Mouse (Mus musculus) stomach, embryonic 15.5 days (tissue): ENCODE measurements around the gene Mfrp. TPM values are rescaled to one million over a fixed set of nuclear protein-coding genes. Genes with fewer than 3 reads are reported as not detected.
"Not testable (repeated sequence)": the region's sequence is repeated elsewhere in the genome, so short reads cannot be mapped to it uniquely, and the experiment has no call there.

Experiments used
- ATAC-seq: fragments of 200-750 bp; cut with Nextera tagmentation; 2 replicates; pipeline ENCODE4 v1.8.0; 2017; ENCODE audit warnings: low read depth, moderate number of reproducible peaks, moderate TSS enrichment; ENCODE audit not compliant: insufficient read depth, low FRiP score
- H3K27ac ChIP-seq: fragments of 300-500 bp; sonication (generic); 2 replicates; pipeline ENCODE4 v1.5.1; 2015; ENCODE audit warnings: mild to moderate bottlenecking, inconsistent platforms
- H3K27me3 ChIP-seq: fragments of 300-500 bp; sonication (generic); replicated peaks from 2 replicates; pipeline ENCODE4 v1.6.1; 2015; ENCODE audit warnings: inconsistent platforms
- H3K36me3 ChIP-seq: fragments of 300-500 bp; sonication (generic); 2 replicates; pipeline ENCODE4 v1.6.1; 2015; ENCODE audit warnings: inconsistent platforms
- H3K4me1 ChIP-seq: fragments of 300-500 bp; sonication (generic); 2 replicates; pipeline ENCODE4 v1.6.1; 2015; ENCODE audit warnings: inconsistent platforms
- H3K4me2 ChIP-seq: fragments of 300-500 bp; sonication (generic); 2 replicates; pipeline ENCODE4 v1.6.1; 2015; ENCODE audit warnings: mild to moderate bottlenecking, inconsistent platforms
- H3K4me3 ChIP-seq: fragments of 300-500 bp; sonication (generic); replicated peaks from 2 replicates; pipeline ENCODE4 v1.5.1; 2015; ENCODE audit warnings: inconsistent platforms
- H3K9ac ChIP-seq: fragments of 300-500 bp; sonication (generic); 2 replicates; pipeline ENCODE4 v1.6.1; 2015; ENCODE audit warnings: inconsistent platforms
- H3K9me3 ChIP-seq: fragments of 300-500 bp; sonication (generic); 2 replicates; pipeline ENCODE4 v1.6.1; 2016; ENCODE audit warnings: inconsistent platforms
- WGBS: fragments of 180-500 bp; shearing (Covaris S2); methylation state at CpG from one replicate; pipeline ENCODE4 v1.1.7; 2015; 5-methylcytosine and 5-hydroxymethylcytosine counted together
- polyA plus RNA-seq: library from polyadenylated mRNA; unstranded; fragments of >200 nt; fragmentation: Nextera tagmentation; extraction: Ambion mirVana; gene quantifications from 2 replicates; pipeline ENCODE4 v1.2.1, GENCODE M21; 2015

Mfrp gene
- polyA plus RNA-seq, 1 experiment from 2014 or later = 0.18 TPM

DNA sequence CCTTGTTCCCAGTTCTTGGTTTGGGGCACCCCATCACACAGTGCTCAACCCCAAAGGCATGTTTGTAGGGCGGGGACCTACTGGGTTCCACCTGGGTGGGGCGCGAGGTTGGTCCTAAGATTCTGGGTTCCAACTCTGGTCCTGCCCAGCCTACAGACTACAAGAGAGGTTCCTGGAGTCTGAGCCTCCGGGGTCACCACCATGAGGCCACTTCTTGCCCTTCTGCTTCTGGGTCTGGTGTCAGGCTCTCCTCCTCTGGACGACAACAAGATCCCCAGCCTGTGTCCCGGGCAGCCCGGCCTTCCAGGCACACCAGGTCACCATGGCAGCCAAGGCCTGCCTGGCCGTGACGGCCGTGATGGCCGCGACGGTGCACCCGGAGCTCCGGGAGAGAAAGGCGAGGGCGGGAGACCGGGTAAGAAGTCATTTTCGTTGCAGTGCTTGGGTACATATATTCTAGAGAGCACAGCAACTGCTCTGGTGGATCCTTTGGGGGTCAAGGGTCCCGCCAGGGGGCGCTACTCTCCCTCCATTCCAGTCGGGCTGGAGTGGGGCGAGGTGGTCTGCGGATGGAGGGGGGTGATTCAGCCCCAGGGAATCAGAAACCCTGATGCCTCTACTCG, 6.1 kb downstream of the Mfrp start:
- ATAC-seq = no peak
- H3K9me3 ChIP-seq = no peaks in the 10 kb centered on the region
- H3K4me3 ChIP-seq = no peak overlapping the region
- peak overlapping the region; percentile 62 for H3K27ac ChIP-seq
- WGBS = 48% methylated on average over 25 of the region's 25 CpGs
- peaks cover 49% of the 10 kb centered on the region for H3K4me1 ChIP-seq
- H3K36me3 ChIP-seq = no peaks in the 10 kb centered on the region; the same call in 1 of the 2 replicates
- H3K9ac ChIP-seq = no peak overlapping the region
- H3K4me2 ChIP-seq = peak overlapping the region; percentile 38
- no peaks in the 10 kb centered on the region for H3K27me3 ChIP-seq

DNA sequence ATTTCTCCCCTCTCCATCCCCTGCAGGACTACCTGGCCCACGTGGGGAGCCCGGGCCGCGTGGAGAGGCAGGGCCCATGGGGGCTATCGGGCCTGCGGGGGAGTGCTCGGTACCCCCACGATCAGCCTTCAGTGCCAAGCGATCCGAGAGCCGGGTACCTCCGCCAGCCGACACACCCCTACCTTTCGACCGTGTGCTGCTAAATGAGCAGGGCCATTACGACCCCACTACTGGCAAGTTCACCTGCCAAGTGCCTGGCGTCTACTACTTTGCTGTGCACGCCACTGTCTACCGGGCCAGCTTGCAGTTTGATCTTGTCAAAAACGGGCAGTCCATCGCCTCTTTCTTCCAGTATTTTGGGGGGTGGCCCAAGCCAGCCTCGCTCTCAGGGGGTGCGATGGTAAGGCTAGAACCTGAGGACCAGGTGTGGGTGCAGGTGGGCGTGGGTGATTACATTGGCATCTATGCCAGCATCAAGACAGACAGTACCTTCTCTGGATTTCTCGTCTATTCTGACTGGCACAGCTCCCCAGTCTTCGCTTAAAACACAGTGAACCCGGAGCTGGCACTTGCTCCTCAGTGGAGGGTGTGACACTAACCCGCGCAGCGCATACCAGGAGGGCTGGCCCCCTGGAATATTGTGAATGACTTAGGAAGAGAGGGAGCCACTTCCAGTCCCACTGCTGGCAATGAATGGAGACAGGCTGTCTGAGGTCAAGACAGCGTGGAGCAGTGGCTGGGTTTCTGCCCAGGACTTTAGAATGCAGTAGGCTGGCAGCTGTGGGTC, 6.9 kb downstream of the Mfrp start:
- H3K36me3 ChIP-seq = no peaks in the 10 kb centered on the region; the same call in 1 of the 2 replicates
- 0 out of 2 replicates have a peak overlapping the region, but pooled peaks have one; percentile 62 for H3K27ac ChIP-seq
- 80% methylated on average over 31 of the region's 31 CpGs for WGBS
- peak overlapping the region; percentile 38; the same call in 1 of the 2 replicates for H3K4me2 ChIP-seq
- H3K9me3 ChIP-seq = no peaks in the 10 kb centered on the region
- H3K4me1 ChIP-seq = peaks cover 49% of the 10 kb centered on the region
- no peaks in the 10 kb centered on the region for H3K27me3 ChIP-seq
- H3K4me3 ChIP-seq = no peak overlapping the region
- no peak overlapping the region for H3K9ac ChIP-seq
- no peak for ATAC-seq

DNA sequence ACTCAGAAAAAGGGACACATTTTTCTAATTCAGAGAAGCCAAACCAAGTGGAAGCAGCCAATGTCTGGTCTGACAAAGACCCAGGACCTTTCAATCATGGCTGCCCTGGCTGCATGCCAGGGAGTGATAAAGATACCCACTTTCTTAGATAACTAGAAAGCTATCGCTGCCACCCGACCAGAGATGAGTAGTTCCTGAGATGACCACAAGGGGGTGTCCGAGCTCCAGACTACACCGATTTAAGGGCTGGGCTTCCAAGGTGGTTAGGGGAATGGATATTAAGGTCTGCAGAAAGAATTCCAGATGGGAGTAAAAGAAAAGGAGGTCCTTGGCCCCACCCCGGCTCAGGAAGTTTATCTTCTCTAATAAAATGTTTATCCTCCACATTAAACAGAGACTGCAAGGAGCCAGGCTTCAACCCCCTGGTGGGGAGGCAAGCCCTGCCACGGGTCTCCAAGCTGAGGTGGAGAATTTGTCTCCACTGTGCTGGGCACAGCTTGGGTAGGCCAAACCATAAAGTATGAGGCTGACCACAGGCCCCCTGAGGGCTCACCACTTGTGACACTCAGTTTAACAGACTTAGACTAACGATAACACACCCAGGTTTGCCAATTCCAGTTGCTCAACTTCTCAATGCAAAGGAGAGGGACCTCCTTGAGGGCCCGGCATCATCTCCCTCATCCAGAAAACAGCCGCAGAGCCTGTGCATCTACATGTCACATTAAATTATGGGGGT, 8.0 kb downstream of the Mfrp start:
- Histone ChIP-seq H3K4me2 (peak overlapping the region; percentile 38), H3K4me3 (peak overlapping the region; percentile 10), H3K27ac (no peak overlapping the region; the same call in 1 of the 2 replicates), H3K4me1 (peaks cover 49% of the 10 kb centered on the region), H3K9ac (no peak overlapping the region), H3K27me3 (no peaks in the 10 kb centered on the region), H3K9me3 (no peaks in the 10 kb centered on the region), H3K36me3 (no peaks in the 10 kb centered on the region; the same call in 1 of the 2 replicates)
- 19% methylated on average over 9 of the region's 9 CpGs for WGBS
- no peak for ATAC-seq

DNA sequence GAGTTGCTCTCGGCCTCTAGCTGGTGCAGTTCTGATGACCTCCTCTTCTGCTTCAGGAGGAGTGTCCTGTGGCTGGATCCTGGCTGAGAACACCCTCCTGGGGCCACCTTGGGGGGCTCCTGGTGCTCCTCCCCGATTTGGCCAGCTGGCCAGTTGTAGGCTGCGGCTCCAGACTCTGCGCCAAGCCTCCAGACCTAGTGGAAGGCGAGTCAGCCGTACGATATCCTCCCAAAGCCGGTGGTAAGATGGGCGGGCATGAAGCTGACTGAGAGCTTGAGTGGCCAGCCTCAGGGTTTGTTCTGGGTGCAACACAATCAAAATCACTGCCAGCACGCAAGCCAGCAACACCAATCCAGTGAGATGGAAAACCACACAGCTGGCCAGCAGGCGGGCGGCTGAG, 10.4 kb downstream of the Mfrp start:
- Histone ChIP-seq H3K4me1 (peaks cover 39% of the 10 kb centered on the region), H3K4me3 (peak overlapping the region; percentile 19), H3K4me2 (peak overlapping the region; percentile 60)
- not testable (repeated sequence) for H3K9me3 ChIP-seq, H3K27me3 ChIP-seq, H3K27ac ChIP-seq, ATAC-seq, H3K36me3 ChIP-seq, H3K9ac ChIP-seq
- WGBS = 53% methylated on average over 10 of the region's 12 CpGs

DNA sequence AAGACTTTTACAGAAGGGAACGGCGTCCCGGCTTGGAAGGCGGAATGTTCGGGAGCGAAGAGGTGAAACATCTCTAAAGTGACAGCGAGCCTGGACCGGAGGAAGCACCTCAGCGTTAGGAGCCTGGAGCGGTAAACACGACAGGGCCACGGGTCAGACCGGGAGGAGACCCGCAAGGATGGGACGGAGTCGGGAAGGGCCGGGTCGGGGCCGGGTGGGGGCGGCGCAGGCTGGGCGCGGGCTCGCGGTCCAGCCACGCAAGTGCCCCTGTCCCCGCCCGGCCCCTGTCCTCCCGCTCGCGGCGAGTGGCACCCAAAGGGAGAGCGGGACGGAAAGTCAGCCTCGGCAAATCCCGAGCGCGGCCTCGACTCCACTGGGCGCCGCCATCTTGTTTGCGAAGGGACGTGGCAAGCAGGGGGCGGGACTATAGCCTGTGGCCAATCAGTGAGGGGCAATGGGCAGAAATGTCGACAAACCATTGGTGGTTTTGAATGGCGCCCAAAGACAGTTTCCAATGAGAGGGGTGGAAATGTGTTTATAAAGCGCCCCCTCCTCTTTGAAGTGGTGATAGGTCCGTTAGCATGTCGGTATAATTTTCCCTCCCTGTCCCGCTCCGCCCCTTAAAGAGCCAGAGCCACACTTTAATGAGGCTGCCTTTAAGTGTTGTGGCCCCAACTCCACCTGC, 11.7 kb downstream of the Mfrp start, which contains the start of the genes Gm49380 and Rnf26:
Gm49380 (minus strand) TSS at position 396 of the 685 bp plus-strand sequence.
Rnf26 (minus strand) TSS at position 413 of the 685 bp plus-strand sequence.
- ATAC-seq = peak; percentile 94
- Histone ChIP-seq H3K27ac (peak within 1 kb of the TSS; percentile 77; the same call in 1 of the 2 replicates), H3K4me2 (peak within 1 kb of the TSS; percentile 60), H3K9me3 (no peaks in the 10 kb centered on the region), H3K4me3 (peak within 1 kb of the TSS; percentile 80), H3K4me1 (peaks cover 26% of the 10 kb centered on the region), H3K9ac (peak within 1 kb of the TSS; percentile 87), H3K27me3 (no peaks in the 10 kb centered on the region), H3K36me3 (no peaks in the 10 kb centered on the region; the same call in 1 of the 2 replicates)
- WGBS = 1% methylated on average over 51 of the region's 51 CpGs

DNA sequence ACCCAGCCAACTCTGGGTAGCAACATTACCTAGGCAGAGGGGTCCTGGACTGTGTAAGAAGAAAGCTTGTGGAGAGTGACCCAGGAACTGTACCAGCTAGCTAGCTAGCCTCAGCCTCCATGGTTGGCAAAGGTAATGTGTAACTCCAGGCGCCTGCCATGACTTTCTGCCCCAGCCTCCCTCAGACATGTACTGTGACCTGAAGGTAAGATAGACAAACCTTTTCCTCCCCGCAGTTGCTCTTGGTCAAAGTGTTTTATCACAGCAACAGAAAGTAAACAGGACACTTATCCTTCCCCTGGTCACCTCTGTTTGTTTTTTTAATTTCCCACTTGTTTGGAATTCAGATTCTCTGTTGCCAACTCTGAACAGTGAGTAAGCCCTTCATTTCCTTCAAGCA, 12.9 kb downstream of the Mfrp start:
- no peak for ATAC-seq

DNA sequence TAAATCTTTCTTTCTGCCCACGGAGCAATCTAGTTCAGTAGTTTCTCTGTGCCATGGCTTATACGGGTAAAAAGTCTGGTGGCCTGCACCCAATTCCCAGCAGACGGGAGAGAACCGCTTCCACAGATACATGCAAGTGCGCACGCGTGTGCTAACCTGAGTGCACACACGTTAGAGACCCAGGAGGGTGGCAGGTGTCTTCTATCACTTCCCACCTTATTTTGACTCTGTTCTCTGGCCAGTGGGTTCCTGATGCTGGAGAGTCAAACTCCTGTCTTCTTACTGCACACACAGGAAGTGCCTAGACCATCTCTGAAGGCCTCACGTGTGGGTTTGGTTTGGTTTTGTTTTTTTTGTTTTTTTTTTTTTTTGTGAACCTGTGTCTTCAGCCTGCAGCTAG, 14.1 kb downstream of the Mfrp start:
- H3K36me3 ChIP-seq = no peaks in the 10 kb centered on the region
- WGBS = 87% methylated on average over 9 of the region's 9 CpGs
- peaks cover 4% of the 10 kb centered on the region for H3K4me1 ChIP-seq
- no peak overlapping the region for H3K4me2 ChIP-seq
- no peak overlapping the region for H3K9ac ChIP-seq
- no peaks in the 10 kb centered on the region for H3K9me3 ChIP-seq
- H3K4me3 ChIP-seq = no peak overlapping the region
- no peak for ATAC-seq
- H3K27me3 ChIP-seq = no peaks in the 10 kb centered on the region
- no peak overlapping the region for H3K27ac ChIP-seq

More for the DNA sequence above, 12.9 kb downstream of the Mfrp start:
- no peaks in the 10 kb centered on the region for H3K36me3 ChIP-seq
- no peaks in the 10 kb centered on the region for H3K27me3 ChIP-seq
- no peaks in the 10 kb centered on the region for H3K9me3 ChIP-seq
- no peak overlapping the region for H3K9ac ChIP-seq
- no peak overlapping the region for H3K4me2 ChIP-seq
- peaks cover 15% of the 10 kb centered on the region for H3K4me1 ChIP-seq
- no peak overlapping the region for H3K27ac ChIP-seq
- no peak overlapping the region for H3K4me3 ChIP-seq
- 64% methylated on average over 2 of the region's 2 CpGs for WGBS

DNA sequence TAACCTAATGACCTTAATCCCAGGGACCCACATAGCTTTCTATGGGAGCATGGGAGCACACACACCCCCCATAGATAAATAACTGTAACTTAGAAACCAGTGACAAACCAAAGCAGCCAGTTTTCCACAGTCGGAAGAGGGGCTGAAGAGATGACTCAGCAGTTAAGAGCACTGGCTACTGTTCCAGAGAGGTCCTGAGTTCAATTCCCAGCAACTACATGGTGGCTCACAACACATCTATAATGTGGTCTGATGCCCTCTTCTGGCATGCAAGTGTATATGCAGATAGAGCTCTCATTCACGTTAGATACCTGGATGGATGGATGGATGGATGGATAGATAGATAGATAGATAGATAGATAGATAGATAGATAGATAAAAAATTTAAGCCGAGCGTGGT, 14.7 kb downstream of the Mfrp start:
- Histone ChIP-seq H3K4me3 (no peak overlapping the region), H3K36me3 (no peaks in the 10 kb centered on the region), H3K27me3 (no peaks in the 10 kb centered on the region), H3K9me3 (no peaks in the 10 kb centered on the region), H3K27ac (no peak overlapping the region), H3K4me2 (no peak overlapping the region), H3K4me1 (peaks cover 3% of the 10 kb centered on the region; the same call in 1 of the 2 replicates), H3K9ac (no peak overlapping the region)
- 85% methylated on average over 4 of the region's 4 CpGs for WGBS
- ATAC-seq = no peak

DNA sequence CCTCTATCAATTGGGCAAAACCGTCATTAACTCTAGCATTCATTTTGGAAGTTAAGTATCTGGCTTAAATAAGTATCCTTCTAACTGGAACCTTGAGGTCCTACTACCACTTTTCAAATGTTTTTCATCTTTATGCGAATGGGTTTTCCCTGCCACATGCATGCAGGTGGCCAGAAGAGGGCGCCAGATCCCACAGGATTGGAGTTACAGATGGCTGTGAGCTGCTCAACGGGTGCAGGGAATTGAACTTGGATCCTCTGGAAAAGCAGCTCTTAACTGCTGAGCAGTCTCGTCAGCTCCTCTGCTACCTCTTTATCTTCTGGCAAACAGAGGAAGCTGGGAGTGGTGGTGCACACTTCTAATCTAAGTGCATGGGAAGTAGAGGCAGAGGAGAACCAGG, 17.5 kb downstream of the Mfrp start:
- Histone ChIP-seq H3K4me2 (no peak overlapping the region), H3K27ac (no peak overlapping the region), H3K4me3 (no peak overlapping the region), H3K9me3 (no peaks in the 10 kb centered on the region), H3K9ac (no peak overlapping the region), H3K27me3 (no peaks in the 10 kb centered on the region), H3K36me3 (no peaks in the 10 kb centered on the region), H3K4me1 (no peaks in the 10 kb centered on the region)
- WGBS = 55% methylated on average over 5 of the region's 5 CpGs
- ATAC-seq = no peak

DNA sequence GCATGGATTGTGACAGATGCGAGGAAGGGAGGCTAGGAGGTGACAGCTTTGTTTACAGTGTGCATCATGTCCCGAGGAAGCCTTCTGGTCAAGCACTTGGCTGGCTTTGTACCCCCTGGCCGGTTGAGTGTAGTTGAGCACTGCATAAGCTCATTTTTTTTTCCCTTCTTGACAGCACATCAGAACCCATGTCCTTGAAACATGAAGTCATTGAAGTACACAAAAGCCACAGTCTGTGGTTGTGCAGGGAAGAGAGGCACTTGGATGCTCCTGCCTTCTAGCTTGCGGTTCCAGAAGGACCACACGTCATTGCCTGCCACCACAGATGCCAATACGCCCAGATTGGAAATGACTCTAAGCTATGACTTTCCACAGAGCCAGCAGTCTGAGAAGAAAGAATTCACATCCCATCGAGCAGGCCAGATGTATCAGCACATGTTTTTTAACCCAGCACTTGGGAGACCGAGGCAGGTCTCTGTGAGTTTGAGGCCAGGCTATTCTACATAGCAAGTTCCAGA, 18.5 kb downstream of the Mfrp start:
- no peaks in the 10 kb centered on the region for H3K9me3 ChIP-seq
- no peak overlapping the region for H3K4me3 ChIP-seq
- 58% methylated on average over 8 of the region's 8 CpGs for WGBS
- no peaks in the 10 kb centered on the region for H3K4me1 ChIP-seq
- H3K27me3 ChIP-seq = no peaks in the 10 kb centered on the region
- no peak overlapping the region for H3K27ac ChIP-seq
- H3K9ac ChIP-seq = no peak overlapping the region
- no peak overlapping the region for H3K4me2 ChIP-seq
- no peaks in the 10 kb centered on the region for H3K36me3 ChIP-seq
- no peak for ATAC-seq

DNA sequence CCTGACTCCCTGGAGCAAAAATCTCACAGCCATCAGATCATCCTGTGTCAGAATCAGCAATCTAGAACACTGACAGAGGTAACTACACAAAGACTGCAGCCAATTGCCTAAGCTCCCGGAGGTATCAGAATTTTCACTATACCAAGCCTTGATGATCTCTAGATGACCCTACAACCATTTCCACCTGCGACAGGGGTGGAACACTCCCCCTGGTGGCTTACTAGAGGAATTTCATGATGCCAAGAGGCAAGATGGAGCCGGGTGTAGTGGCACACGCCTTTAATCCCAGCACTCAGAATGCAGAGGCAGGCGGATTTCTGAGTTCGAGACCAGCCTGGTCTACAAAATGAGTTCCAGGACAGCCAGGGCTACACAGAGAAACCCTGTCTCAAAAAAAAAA, 22.8 kb downstream of the Mfrp start:
- no peaks in the 10 kb centered on the region for H3K9me3 ChIP-seq
- no peak overlapping the region for H3K4me2 ChIP-seq
- no peak overlapping the region for H3K4me3 ChIP-seq
- peaks cover 10% of the 10 kb centered on the region for H3K4me1 ChIP-seq
- WGBS = 68% methylated on average over 6 of the region's 6 CpGs
- no peaks in the 10 kb centered on the region for H3K27me3 ChIP-seq
- no peak for ATAC-seq
- H3K9ac ChIP-seq = no peak overlapping the region
- H3K36me3 ChIP-seq = no peaks in the 10 kb centered on the region
- H3K27ac ChIP-seq = no peak overlapping the region
